Mouse (Mus musculus) stomach, postnatal 0 days (tissue): ENCODE data around the gene Abcg2.

Experiments used
- CTCF ChIP-seq: IDR thresholded peaks from 2 replicates; pipeline ENCODE4 v1.5.1; 2016; ENCODE audit warnings: antibody characterized with exemption, low read depth, mild to moderate bottlenecking, moderate library complexity
- EP300 ChIP-seq: optimal IDR thresholded peaks from 2 replicates; pipeline ENCODE3; 2016; ENCODE audit warnings: antibody characterized with exemption

DNA sequence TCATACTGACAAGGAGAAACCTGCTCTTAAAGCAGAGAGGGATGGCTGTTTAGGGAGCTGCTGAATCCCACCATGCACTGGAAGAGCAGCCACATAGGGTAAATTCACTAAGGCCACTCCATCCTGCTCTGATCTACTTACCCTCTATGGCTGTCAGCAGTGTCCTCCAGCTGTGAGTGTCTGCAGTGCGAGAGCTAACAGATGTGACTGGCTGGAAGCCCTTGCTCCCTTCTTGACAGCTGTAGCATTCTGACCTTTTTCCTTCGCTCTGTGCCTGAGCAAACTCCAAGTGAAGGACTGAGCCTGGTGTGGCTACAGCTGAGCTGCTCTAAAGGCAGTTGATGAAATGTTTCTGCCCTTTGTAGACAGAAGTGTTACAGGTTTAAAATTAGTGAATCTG is 107.3 kb downstream of the Abcg2 start:
- TF ChIP-seq CTCF, result no peak
- TF ChIP-seq EP300, result no peak
